Mouse (Mus musculus) CD4-positive naive resting alpha-beta T cell, adult 57 days (primary cell): ENCODE data around the gene Tspyl4. TPM values are rescaled to one million over a fixed set of nuclear protein-coding genes. Genes with fewer than 3 reads are reported as not detected.

ENCODE experiments used
- total RNA-seq: library from RNA; stranded (reverse); gene quantifications from one replicate; pipeline ENCODE4 v1.2.4, GENCODE M21; 2023

Tspyl4 gene
- total RNA-seq = 12.9 TPM

DNA sequence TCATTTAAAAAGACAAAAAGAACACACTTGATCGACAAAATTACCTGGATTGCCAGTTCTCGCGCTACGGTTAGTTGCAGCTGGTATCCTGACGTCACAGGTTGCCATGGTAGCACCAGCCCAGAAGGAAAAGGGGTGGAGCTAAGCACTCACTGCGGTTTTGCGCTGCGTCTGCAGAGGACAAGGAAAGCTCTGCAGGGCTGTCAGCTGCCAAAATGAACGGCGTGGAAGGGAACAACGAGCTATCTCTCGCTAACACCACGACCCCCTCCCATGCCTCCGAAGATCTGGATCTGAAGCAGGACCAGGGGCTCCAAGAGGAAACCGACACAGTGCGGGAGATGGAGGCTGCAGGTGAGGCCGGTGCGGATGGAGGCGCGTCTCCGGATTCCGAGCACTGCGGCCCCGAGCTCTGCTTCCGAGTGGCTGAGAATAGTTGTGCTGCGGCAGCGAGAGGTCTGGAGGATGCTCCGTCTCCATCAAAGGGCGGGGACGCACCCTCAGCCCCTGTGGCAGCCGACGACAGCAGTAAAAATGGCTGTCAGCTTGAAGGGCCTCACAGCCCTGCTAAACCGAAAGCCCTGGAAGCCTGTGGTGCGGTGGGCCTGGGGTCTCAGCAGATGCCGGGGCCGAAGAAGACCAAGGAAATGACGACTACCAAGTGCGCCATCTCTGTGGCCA lies at the start of gene Tspyl4:
Tspyl4 (plus strand) TSS at position 144 of the 681 bp plus-strand sequence.

DNA sequence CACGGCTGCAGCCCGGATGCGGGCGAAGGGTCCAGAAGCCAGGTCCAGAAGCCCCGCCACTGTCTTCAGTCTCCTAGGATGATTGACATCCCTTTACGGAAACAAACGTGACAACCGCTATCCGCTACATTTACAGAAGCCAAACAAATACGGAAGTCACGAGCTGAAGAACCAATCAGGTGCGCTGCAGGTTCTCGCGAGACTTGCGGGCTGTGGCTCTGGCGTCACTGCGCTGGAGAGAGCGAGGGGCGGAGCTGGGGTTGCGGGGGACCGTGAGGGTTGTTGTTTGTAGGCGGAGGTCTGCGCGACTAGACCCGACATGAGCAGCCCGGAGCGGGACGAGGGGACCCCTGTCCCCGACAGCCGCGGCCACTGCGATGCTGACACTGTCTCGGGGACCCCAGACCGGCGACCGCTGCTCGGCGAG lies 15.3 kb upstream of the Tspyl4 start, which contains the start of gene Tspyl1:
Tspyl1 (plus strand) TSS at position 229 of the 427 bp plus-strand sequence.

Other genes with a start within 250 kb of the Tspyl4 start
- not detected for gene Calhm5, start 200.9 kb upstream of the Tspyl4 start, total RNA-seq
- 11.1 TPM for gene Calhm6, start 169.5 kb upstream of the Tspyl4 start, total RNA-seq
- 20.6 TPM for gene Dse, start 89.7 kb upstream of the Tspyl4 start, total RNA-seq
- gene Tspyl1, start 15.3 kb upstream of the Tspyl4 start, total RNA-seq = 110 TPM
- gene Col10a1, start 92.5 kb downstream of the Tspyl4 start, total RNA-seq = not detected
- 57.3 TPM for gene Nt5dc1, start 121.1 kb downstream of the Tspyl4 start, total RNA-seq
- not detected for gene Frk, start 186.0 kb downstream of the Tspyl4 start, total RNA-seq